In genomic region chr5:3595693-3596398, GRCm38 (mm10) we compare ENCODE assay signal across 8 mouse cellular contexts. TPM values are rescaled to one million over a fixed set of nuclear protein-coding genes. Genes with fewer than 3 reads are reported as not detected.
DNase-seq lines count a peak whose midpoint lies in the region; ATAC-seq lines count a peak whose summit lies in the region.

Gene Pex1 (plus strand): TSS chr5:3596066.

- H3K27me3 ChIP-seq in hindbrain, embryonic 12.5 days = no peaks in the 10 kb centered on the region

- peaks cover 13% of the 10 kb centered on the region for H3K36me3 ChIP-seq in hindbrain, embryonic 12.5 days

- ATAC-seq in hindbrain, embryonic 12.5 days (ENCODE audit: low FRiP score) = peak; percentile 98

- peak; percentile 96 for DNase-seq in NIH3T3 (ENCODE audit: low read depth)
- peak; percentile 95 to 97 for DNase-seq in cerebellum, postnatal 10 days
- peak; percentile 93 to 96 for DNase-seq in frontal cortex, postnatal 10 days (ENCODE audit: low spot score in 2 of 2)
- DNase-seq in layer of hippocampus, postnatal 14 days (ENCODE audit: low spot score in 2 of 2) = peak; percentile 93 to 97
- DNase-seq in lung, postnatal 14 days = peak; percentile 94
- peak; percentile 95 for DNase-seq in retina, adult 2 months (ENCODE audit: low read depth, low spot score)
- DNase-seq in thymus, postnatal 36 days = peak; percentile 94 to 95

- under 1% methylated on average over 50 of the region's 50 CpGs for WGBS in hindbrain, embryonic 12.5 days

- H3K4me1 ChIP-seq in hindbrain, embryonic 12.5 days = peaks cover 14% of the 10 kb centered on the region

- H3K27ac ChIP-seq in hindbrain, embryonic 12.5 days = peak within 1 kb of the TSS; percentile 72

- H3K9me3 ChIP-seq in hindbrain, embryonic 12.5 days (replicated peaks) = no peaks in the 10 kb centered on the region

- peak within 1 kb of the TSS; percentile 76 for H3K4me2 ChIP-seq in hindbrain, embryonic 12.5 days (replicated peaks)

- peak within 1 kb of the TSS; percentile 85 for H3K4me3 ChIP-seq in hindbrain, embryonic 12.5 days

- peak within 1 kb of the TSS; percentile 67 for H3K9ac ChIP-seq in hindbrain, embryonic 12.5 days

RNA-seq across cellular contexts. Expression of gene Pex1, which starts in this region (rescaled TPM):
- polyA plus RNA-seq in hindbrain, embryonic 12.5 days (2016; fragmentation: Nextera tagmentation; extraction: Ambion mirVana) = 20.9 and 23.3 TPM in 2 replicates
- total RNA-seq in layer of hippocampus, postnatal 14 days (2021) = 10 to 100 TPM; 22.6 to 26.6 TPM

Comparison
In these comparisons a context has a peak if more than half of its experiments do, and no peak if none do; other contexts are left out.
1. Peak in every context shown above with its lines: DNase-seq, ATAC-seq, H3K4me3 ChIP-seq and H3K27ac ChIP-seq.